In the genomic region with DNA sequence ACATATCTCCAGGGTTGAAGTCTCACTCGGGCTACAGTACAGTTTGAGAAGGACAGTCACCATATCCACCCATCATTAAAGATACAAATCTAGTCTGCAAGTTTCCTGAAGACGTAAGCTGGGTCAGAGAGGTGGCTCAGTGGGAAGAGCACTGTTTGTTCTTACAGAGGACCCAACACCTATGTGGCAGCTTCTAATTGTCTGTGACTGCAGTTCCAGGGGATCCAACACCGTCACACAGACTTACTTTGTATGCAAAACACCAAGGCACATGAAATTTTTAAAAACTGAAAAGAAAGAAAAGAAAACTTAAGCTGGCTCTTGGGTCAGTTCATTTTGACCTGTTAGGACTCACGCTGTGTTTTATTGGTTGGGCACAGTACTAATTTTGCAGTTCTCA, we compare ENCODE assay signal across 20 mouse cellular contexts. TPM values are rescaled to one million over a fixed set of nuclear protein-coding genes. Genes with fewer than 3 reads are reported as not detected.
DNase-seq lines count a peak whose midpoint lies in the region; ATAC-seq and TF ChIP-seq lines count a peak whose summit lies in the region.
"Had no signal": no experiment of that assay in that cellular context is flagged by ENCODE, and none has a peak within 500 bp of the region (broad histone marks: within the 10 kb centered on the region; RNA-seq: fewer than 3 reads in every experiment).

No protein-coding gene starts in this region.

- no peak overlapping the region for H3K4me3 ChIP-seq in heart, embryonic 15.5 days
- H3K4me3 ChIP-seq in lung, embryonic 14.5 days (ENCODE audit: low read depth, low read length): no peak overlapping the region
- H3K4me3 ChIP-seq in bone marrow, adult 2 months (replicated peaks; ENCODE audit: control insufficient read depth, low read depth, low read length): no peak overlapping the region
- H3K4me3 ChIP-seq in liver, embryonic 15.5 days (replicated peaks): no peak overlapping the region
- H3K4me3 ChIP-seq: embryonic facial prominence, embryonic 10.5 days; hindbrain, embryonic 13.5 days; intestine, embryonic 15.5 days; midbrain, embryonic 12.5 days had no signal

- no peak for ATAC-seq in heart, embryonic 15.5 days (replicated peaks; ENCODE audit: insufficient number of reproducible peaks, insufficient read depth, low FRiP score, low read depth)
- ATAC-seq in lung, embryonic 14.5 days (ENCODE audit: insufficient read depth): peak; percentile 21; the same call in 1 of the 2 replicates
- no peak for ATAC-seq in liver, embryonic 15.5 days (ENCODE audit: insufficient read depth)

- TF ChIP-seq POLR2A in bone marrow, adult 2 months (IDR thresholded peaks at IDR 0.05; ENCODE audit: borderline replicate concordance, control insufficient read depth, low read depth, low read length): no peak

- H3K36me3 ChIP-seq in heart, embryonic 15.5 days: no peaks in the 10 kb centered on the region
- H3K36me3 ChIP-seq in lung, embryonic 14.5 days (ENCODE audit: insufficient read depth): no peaks in the 10 kb centered on the region
- no peaks in the 10 kb centered on the region for H3K36me3 ChIP-seq in liver, embryonic 15.5 days (replicated peaks)
- H3K36me3 ChIP-seq: embryonic facial prominence, embryonic 10.5 days; hindbrain, embryonic 13.5 days; intestine, embryonic 15.5 days; midbrain, embryonic 12.5 days had no signal

- no peaks in the 10 kb centered on the region for H3K27me3 ChIP-seq in heart, embryonic 15.5 days
- no peaks in the 10 kb centered on the region for H3K27me3 ChIP-seq in lung, embryonic 14.5 days (ENCODE audit: insufficient read depth, low read length)
- H3K27me3 ChIP-seq in liver, embryonic 15.5 days: no peaks in the 10 kb centered on the region
- H3K27me3 ChIP-seq: hindbrain, embryonic 13.5 days; intestine, embryonic 15.5 days; midbrain, embryonic 12.5 days had no signal

- peaks cover 32% of the 10 kb centered on the region for H3K4me1 ChIP-seq in heart, embryonic 15.5 days (replicated peaks)
- H3K4me1 ChIP-seq in lung, embryonic 14.5 days (ENCODE audit: insufficient read depth): peaks cover 14% of the 10 kb centered on the region
- H3K4me1 ChIP-seq in bone marrow, adult 2 months (ENCODE audit: control insufficient read depth, insufficient read depth, low read length): peaks cover 12% of the 10 kb centered on the region
- H3K4me1 ChIP-seq in liver, embryonic 15.5 days (replicated peaks): peaks cover 56% of the 10 kb centered on the region
- H3K4me1 ChIP-seq: midbrain, embryonic 12.5 days had no signal

- H3K9me3 ChIP-seq in heart, embryonic 15.5 days (replicated peaks): no peaks in the 10 kb centered on the region
- no peaks in the 10 kb centered on the region for H3K9me3 ChIP-seq in lung, embryonic 14.5 days (ENCODE audit: low read depth, low read length)
- H3K9me3 ChIP-seq in liver, embryonic 15.5 days (replicated peaks): no peaks in the 10 kb centered on the region
- H3K9me3 ChIP-seq: embryonic facial prominence, embryonic 10.5 days; hindbrain, embryonic 13.5 days; intestine, embryonic 15.5 days; midbrain, embryonic 12.5 days had no signal

- no peak for TF ChIP-seq CTCF in lung, embryonic 14.5 days (IDR thresholded peaks at IDR 0.05; ENCODE audit: low read depth)
- no peak for TF ChIP-seq CTCF in bone marrow, adult 2 months (IDR thresholded peaks at IDR 0.05; ENCODE audit: control insufficient read depth, insufficient read depth, low read length)

- WGBS in heart, embryonic 15.5 days: 68% methylated on average over 4 of the region's 4 CpGs
- 61% methylated on average over 4 of the region's 4 CpGs for WGBS in lung, embryonic 14.5 days
- WGBS in bone marrow, adult 2 months: 62% methylated on average over 4 of the region's 4 CpGs
- 55% methylated on average over 4 of the region's 4 CpGs for WGBS in liver, embryonic 15.5 days (ENCODE audit: insufficient replicate concordance)

- no peak overlapping the region for H3K4me2 ChIP-seq in heart, embryonic 15.5 days
- H3K4me2 ChIP-seq in lung, embryonic 14.5 days: no peak overlapping the region
- no peak overlapping the region for H3K4me2 ChIP-seq in liver, embryonic 15.5 days
- H3K4me2 ChIP-seq: hindbrain, embryonic 13.5 days; intestine, embryonic 15.5 days; midbrain, embryonic 12.5 days had no signal

- H3K9ac ChIP-seq in heart, embryonic 15.5 days: no peak overlapping the region
- no peak overlapping the region for H3K9ac ChIP-seq in lung, embryonic 14.5 days
- no peak overlapping the region for H3K9ac ChIP-seq in liver, embryonic 15.5 days
- H3K9ac ChIP-seq: forebrain, postnatal 0 days; hindbrain, embryonic 13.5 days; intestine, embryonic 15.5 days; midbrain, embryonic 12.5 days had no signal

- H3K27ac ChIP-seq in heart, embryonic 15.5 days: peak overlapping the region; percentile 67
- H3K27ac ChIP-seq in lung, embryonic 14.5 days (ENCODE audit: low read depth): peak overlapping the region; percentile 69; the same call in 1 of the 2 replicates
- peak overlapping the region; percentile 40; the same call in 1 of the 2 replicates for H3K27ac ChIP-seq in bone marrow, adult 2 months (ENCODE audit: control insufficient read depth, insufficient read depth, low read depth, low read length, poor library complexity)
- peak overlapping the region; percentile 70; the same call in 1 of the 2 replicates for H3K27ac ChIP-seq in liver, embryonic 15.5 days (replicated peaks)
- H3K27ac ChIP-seq: embryonic facial prominence, embryonic 10.5 days; hindbrain, embryonic 13.5 days; intestine, embryonic 15.5 days; midbrain, embryonic 12.5 days had no signal

- DNase-seq in heart, adult 9 months (ENCODE audit: low spot score in 2 of 2): no peak
- no peak for DNase-seq in lung, embryonic 14.5 days
- DNase-seq in lung, postnatal 4 days: no peak
- DNase-seq in ovary, adult 18-20 months (ENCODE audit: low spot score): no peak
- DNase-seq in adrenal gland, postnatal 10 days: no peak
- DNase-seq: adrenal gland, postnatal 25 days; cerebellum, postnatal 14 days; gastrocnemius, postnatal 10 days; left cerebral cortex, postnatal 4 days; lung, adult 2 months; spleen, adult 18-20 months; thymus, postnatal 4 days had no signal

RNA-seq across cellular contexts. Expression of a gene that starts 40.3 kb away (rescaled TPM):
- 15.0 and 16.8 TPM in 2 replicates for polyA plus RNA-seq in heart, embryonic 15.5 days (2015; fragmentation: Nextera tagmentation; extraction: Ambion mirVana)
- polyA plus RNA-seq in lung, embryonic 14.5 days (2014; fragmentation: Nextera tagmentation; extraction: Ambion mirVana): 33.5 and 36.6 TPM in 2 replicates
- 34.4 and 35.2 TPM in 2 replicates for polyA plus RNA-seq in bone marrow, adult 2 months (2011; ENCODE audit: insufficient read depth, insufficient read length, low replicate concordance, missing spikeins)
- polyA plus RNA-seq in liver, embryonic 15.5 days (2015; fragmentation: Nextera tagmentation; extraction: Ambion mirVana): 8.6 and 9.2 TPM in 2 replicates
- total RNA-seq in adrenal gland, postnatal 10 days (2021): 10 to 100 TPM; 25.3 to 34.4 TPM
